Mouse (Mus musculus) embryonic stem cell, embryonic (primary cell): ENCODE data around the gene Oard1.

Source experiments
- CTCF ChIA-PET, 4 experiments: fragments of 300-600 bp in 2 of 4; fragments of 350-600 bp in 2 of 4; sonication (Branson Sonifier 250); formaldehyde crosslinking; loops; one replicate each; lab custom pipeline; 2022; ENCODE audit warnings: inconsistent platforms in 2 of 4; lab: Charles Lee
- POLR2A ChIA-PET, 4 experiments: fragments of 300-600 bp in 2 of 4; fragments of 350-600 bp in 2 of 4; sonication (Branson Sonifier 250); formaldehyde crosslinking; loops; one replicate each; lab custom pipeline; 2022; ENCODE audit warnings: antibody characterized with exemption in 4 of 4, inconsistent platforms in 1 of 4; lab: Charles Lee

The Oard1 gene

DNA sequence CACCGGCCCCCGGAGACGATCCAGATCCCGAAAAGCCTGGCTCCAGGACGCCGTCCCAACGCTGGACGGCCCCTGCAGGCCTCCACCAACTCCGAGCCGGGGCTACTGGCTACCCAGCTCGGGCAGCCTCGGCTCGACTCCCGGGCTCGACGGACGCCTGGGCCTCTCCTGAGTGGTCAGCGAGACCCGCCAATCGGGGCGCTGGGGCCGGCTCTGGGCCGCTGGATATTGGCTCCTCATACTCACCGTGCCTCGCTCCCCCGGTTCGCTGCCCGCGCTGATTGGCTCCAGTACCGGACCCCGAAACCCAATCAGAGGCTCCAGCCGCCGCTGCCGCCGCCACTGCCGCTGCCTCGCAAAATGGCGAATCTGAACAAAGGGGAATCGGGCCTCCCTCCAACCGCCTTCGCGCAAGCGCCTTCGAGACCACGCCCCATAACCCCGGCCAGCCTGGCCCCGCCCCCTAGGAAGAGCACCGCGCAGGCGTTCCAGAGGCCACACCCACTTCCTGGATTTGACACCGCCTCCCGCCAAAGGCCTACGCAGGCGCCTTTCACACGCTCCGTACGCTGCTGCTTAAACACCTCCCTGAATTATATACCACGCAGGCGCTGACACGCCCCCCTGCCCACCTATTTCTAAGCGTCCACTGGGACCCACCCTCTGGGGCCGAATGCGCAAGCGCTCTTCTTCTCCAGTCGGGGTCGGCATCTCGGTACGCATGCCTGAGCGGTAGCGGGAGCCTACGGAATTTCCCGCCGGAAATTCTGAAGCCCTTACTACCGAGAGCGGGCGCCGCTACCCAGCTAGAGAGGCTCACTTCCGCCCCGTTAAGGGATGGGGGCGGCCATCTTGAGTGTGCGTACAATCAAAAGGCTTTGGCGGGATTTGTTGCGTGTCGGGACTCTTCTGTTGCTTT, at the start of gene Oard1, which contains the start of gene Nfya:
TSS of gene Oard1 (plus strand) at position 635 of the 919 bp plus-strand sequence.
TSS of gene Nfya (minus strand) at position 527 of the 919 bp plus-strand sequence.
- CTCF ChIA-PET = interaction anchor here in 2 of 4 experiments (1.0 to 1.5 kb wide), 4 partner anchors 24 to 309 kb away, joined by 4 to 6 read pairs (median 4); no protein-coding TSS in a partner anchor
- POLR2A ChIA-PET = interaction anchor here in 3 of 4 experiments (0.5 to 5.7 kb wide), 35 partner anchors 9 to 814 kb away, joined by 3 to 45 read pairs (median 4); partner anchors contain the start of gene Apobec2 (in 1 of the 3)

DNA sequence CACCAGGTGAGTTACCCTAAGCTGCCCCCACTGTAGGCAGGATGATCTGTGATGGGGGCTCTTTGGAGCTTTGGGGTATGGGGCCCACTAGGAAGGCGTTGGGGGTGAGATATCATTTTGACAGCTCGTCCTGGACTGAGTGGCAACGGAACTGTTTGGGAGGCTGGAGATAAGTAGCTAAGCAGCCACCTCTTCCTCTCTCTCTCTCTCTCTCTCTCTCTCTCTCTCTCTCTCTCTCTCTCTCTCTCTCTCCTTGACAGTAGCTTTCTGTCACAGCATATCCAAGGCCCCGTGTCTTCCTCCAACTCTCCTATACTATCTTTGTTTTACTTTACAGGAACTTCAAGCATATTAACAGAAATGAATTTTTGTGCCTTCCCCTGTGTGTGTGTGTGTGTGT, 49.4 kb upstream of the Oard1 start:
- CTCF ChIA-PET = interaction anchor here (0.5 to 1.6 kb wide), 4 partner anchors 243 to 552 kb away, joined by 3 to 8 read pairs (median 4); no protein-coding TSS in a partner anchor
- POLR2A ChIA-PET = interaction anchor here in 2 of 4 experiments (0.7 to 1.3 kb wide), 2 partner anchors 10 to 66 kb away, joined by 3 read pairs; no protein-coding TSS in a partner anchor

DNA sequence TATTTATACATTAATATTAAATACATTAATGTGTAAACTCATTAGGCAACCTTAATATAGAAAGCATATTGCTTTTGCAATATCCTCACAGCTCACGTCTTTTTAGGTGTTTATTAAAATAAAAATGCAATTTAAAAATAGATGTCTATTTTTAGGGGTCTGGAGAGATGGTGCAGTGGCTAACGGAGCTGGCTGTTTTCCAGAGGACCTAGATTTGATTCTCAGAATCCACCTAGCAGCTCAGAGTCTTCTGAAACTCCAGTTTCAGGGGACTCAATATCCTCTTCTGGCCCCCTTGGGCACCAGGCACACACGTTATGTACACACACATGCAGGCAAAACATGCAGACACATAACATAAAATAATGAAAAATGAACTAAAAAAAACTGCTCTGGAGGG, 47.5 kb upstream of the Oard1 start:
- ChIA-PET CTCF (no interaction called here), POLR2A (no interaction called here)

DNA sequence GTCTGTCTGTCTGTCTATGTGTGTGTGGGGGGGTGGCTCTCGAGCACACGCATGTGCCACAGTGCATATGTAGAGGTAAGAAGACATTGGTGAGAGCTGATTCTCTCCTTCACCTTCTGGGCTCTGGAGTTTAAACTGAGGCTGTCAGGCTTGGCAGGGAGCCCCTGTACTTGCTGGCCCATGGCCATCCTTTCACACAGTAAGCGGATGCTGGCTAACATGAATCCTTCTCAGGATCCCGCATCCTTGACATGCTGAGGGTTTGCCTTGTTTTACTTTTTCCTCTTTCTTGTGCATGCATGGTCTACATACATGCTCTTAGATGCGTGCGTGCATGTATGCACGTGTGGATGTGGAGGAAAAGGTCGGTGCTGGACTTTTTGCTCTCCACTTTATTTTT, 46.8 kb upstream of the Oard1 start:
- POLR2A ChIA-PET = interaction anchor here in 1 of 4 experiments (0.6 kb wide), 1 partner anchor 635 kb away, joined by 3 read pairs; no protein-coding TSS in a partner anchor

DNA sequence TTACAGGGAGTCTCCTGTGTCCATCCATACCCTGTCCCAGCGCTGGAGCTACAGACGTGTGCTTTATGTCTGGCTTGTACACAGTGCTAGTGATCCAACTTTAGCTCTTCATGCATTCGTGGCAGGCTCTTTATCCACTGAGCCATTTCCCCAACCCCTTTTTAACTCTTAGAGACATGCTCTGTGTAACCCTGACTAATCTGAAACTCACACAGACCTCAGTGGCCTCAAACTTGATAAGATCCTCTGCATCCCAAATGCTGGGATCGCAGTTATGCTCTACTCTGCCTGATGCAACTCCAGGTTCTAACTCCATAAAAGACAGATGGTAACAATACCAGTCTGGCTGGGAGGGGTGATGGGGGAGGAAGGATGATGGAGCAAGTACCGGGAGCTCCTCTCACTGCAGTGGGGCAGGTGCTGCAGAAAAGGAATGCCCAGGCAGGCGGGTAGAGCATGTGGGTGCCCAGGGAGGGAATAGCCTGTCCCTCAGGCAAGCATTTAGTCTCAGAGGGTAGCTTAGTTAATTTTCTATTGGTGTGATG, 46.3 kb upstream of the Oard1 start:
- ChIA-PET CTCF (no interaction called here), POLR2A (interaction anchor here in 2 of 4 experiments (0.6 to 0.7 kb wide), 2 partner anchors 98 to 635 kb away, joined by 3 to 5 read pairs; no protein-coding TSS in a partner anchor)

More for the DNA sequence above, 46.8 kb upstream of the Oard1 start:
- CTCF ChIA-PET = no interaction called here

DNA sequence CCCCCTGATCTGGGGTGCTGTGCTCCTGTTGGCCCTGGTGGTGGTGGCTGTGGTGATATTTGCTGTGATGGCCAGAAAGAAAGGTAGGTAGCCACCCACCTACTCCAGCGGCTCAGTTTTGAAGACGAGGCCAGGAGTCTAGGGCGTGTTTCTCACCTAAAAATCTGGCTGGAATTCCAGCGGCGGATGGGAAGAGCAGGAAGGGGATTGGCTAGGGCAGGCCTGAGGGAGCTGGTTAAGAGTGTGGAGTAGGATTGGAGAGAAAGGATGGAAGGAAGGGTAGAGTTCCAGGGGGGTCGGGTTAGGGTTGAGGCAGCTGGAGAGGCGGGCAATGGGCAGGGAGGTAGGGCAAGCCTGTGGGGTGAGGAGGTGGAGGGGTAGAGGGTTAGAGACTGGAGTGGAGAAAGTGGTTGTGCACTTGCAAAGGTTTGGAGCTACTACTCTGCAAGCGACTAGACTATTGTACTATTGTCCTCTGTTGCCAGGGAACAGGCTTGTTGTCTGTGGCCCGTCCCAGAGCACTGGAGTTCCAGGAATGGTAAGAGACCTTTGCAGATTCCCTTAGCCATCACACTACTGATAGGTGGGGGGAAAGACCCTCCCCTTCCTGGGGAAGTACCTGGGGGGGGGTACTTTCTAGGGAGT, 44.2 kb upstream of the Oard1 start:
- POLR2A ChIA-PET = interaction anchor here in 3 of 4 experiments (0.5 to 1.3 kb wide), 5 partner anchors 10 to 59 kb away, joined by 3 to 6 read pairs (median 4); no protein-coding TSS in a partner anchor
- CTCF ChIA-PET = interaction anchor here in 2 of 4 experiments (0.5 to 1.6 kb wide), 3 partner anchors 194 to 264 kb away, joined by 3 to 4 read pairs (median 3); no protein-coding TSS in a partner anchor

DNA sequence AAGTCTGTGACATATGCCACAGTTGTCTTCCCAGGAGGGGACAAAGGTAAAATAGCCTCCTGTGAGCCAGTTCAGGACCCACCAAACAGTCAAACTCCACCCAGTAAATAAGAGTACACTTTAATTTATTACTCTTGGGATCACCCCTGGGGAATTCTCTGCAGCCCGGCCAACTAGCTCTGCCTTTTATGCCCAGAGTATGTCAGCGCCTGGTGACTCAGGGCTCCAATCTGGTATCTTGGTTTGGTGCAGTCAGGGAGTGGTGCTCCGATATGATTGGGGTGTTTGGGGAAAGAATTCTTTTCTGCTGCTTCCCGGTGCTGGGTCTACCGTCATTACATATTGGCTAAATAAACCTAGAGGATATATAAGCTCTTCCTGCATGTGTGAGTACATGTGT, 43.0 kb upstream of the Oard1 start:
- ChIA-PET POLR2A (no interaction called here), CTCF (interaction anchor here in 1 of 4 experiments (0.6 kb wide), 1 partner anchor 255 kb away, joined by 8 read pairs; no protein-coding TSS in a partner anchor)

DNA sequence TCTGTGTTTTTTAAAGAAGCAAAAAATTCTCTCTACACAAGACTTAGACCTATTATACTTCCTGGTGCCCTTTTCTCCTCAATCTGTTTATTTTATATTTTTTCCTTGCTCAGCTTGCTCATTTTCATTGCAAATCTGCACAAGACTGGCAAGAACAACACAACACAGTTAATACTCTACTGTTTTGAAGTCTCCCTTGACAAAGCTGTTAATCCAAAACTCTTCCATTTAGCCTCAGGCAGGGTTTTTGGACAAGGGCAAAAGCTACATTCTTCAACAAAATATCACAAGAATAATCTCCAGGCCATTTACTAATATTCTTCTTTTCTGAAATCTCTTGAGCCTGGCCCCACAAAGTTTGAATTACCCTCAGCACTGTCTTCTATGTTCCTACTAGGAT, 38.2 kb upstream of the Oard1 start:
- CTCF ChIA-PET = no interaction called here
- POLR2A ChIA-PET = interaction anchor here in 1 of 4 experiments (1.7 kb wide), 1 partner anchor 21 kb away, joined by 4 read pairs; no protein-coding TSS in a partner anchor

DNA sequence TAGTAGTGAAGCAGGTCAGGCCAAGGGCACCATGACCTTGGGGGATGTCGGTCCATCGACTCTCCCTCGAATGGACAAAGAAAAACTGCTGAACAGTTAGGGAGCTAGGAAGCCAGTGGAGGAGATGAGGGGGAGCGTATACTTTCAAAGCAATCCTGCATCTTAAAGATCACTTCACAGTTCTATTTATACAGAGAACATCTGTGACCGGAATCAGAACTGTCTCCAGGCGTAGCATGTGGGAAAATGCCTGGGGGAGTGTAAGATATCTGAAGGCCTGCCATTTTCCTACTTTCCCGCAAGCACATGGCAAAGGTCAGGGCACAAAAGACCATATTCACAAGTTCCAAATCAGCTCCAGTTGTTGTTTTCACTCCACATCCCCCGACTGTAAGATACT, 36.8 kb upstream of the Oard1 start:
- CTCF ChIA-PET = no interaction called here
- POLR2A ChIA-PET = interaction anchor here in 1 of 4 experiments (0.6 to 1.7 kb wide), 2 partner anchors 19 to 143 kb away, joined by 3 to 4 read pairs; no protein-coding TSS in a partner anchor

DNA sequence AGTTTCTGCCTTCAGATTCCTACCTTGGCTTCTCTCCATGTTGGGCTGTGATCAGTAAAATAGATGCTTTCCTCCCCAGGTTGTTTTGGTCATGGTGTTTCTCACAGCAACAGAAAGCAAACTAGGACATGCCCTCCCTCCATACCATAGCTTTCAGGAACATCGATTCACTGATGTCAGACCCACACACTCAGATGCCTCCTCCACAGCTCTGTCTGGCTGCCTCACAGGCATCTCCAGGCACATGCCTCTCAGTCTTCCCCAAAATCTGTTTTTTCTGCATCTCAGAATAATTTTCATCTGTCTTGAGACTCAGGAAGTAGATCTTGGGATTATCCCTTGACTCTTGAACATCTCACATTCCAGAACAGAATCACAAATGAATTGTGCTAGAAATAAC, 33.7 kb upstream of the Oard1 start:
- ChIA-PET POLR2A (no interaction called here), CTCF (no interaction called here)

DNA sequence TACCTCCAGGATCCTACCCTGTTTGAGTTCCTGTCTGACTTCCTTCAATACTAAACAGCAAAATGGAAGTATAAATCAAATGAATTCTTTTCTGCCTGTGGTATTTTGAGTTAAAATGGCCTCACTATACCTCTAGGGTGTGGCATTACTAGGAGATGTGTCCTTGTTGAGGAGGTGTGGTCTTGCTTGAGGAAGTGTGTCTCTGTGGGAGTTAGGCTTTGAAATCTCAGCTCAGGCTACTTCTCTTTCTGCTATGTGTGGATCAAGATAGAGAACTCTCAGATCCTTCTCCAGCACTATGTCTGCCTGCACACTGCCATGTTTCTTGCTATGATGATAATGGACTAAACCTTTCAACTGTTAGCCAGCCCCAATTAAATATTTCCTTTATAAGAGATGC, 30.8 kb upstream of the Oard1 start:
- ChIA-PET POLR2A (no interaction called here), CTCF (interaction anchor here in 1 of 4 experiments (1.0 kb wide), 1 partner anchor 88 kb away, joined by 3 read pairs; no protein-coding TSS in a partner anchor)

DNA sequence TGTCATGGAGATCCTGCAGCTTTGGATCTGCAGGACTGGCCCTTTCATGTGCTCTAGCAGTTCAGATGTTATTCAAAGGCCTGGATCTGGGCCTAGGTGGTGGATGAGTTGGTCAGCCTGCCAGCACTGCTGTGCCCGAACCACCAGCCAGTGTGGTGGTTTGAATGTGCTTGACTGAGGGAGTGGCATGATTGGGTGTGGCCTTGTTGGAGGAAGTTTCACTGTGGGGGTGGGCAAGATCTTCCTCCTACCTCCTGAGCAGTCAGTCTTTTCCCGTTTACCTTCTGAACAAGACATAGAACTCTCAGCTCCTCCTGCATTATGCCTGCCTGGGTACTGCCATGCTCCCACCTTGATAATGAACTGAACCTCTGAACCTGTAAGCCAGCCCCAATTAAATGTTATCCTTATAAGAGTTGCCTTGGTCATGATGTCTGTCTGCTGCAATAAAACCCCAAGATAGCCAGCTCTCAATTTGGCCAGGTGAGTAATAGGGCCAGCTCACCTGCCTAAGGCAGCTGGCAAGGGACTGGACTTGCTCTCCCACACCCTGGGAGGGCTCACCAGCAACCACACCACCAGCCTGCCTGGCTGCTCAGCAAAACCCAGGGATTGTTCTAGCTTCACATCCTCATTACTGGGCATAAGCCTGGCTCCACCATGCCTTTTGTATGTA, 23.9 kb upstream of the Oard1 start:
- ChIA-PET POLR2A (interaction anchor here in 1 of 4 experiments (1.0 kb wide), 1 partner anchor 57 kb away, joined by 4 read pairs; no protein-coding TSS in a partner anchor), CTCF (no interaction called here)

DNA sequence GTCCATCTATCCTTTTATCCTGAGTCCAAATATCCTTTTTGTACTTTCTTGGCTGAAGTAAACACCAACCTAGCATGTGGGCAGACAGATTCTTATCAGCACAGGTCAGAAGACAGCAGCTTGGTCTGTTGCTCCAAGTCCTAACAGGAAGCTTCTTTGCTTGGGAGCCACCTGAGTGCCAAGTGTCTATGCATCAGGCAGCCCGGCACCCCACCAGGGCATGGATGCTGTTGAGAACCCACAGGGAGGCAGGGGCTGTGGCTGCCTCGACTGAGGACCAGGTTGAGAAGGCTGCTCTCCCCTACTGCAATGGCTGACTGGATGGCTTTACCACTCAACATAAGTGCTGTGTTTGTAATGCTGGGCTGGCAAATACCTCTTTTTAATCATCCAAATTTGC, 21.1 kb upstream of the Oard1 start:
- CTCF ChIA-PET = interaction anchor here in 1 of 4 experiments (0.5 kb wide), 1 partner anchor 257 kb away, joined by 4 read pairs; no protein-coding TSS in a partner anchor
- POLR2A ChIA-PET = interaction anchor here in 1 of 4 experiments (1.1 kb wide), 1 partner anchor 20 kb away, joined by 3 read pairs; no protein-coding TSS in a partner anchor

DNA sequence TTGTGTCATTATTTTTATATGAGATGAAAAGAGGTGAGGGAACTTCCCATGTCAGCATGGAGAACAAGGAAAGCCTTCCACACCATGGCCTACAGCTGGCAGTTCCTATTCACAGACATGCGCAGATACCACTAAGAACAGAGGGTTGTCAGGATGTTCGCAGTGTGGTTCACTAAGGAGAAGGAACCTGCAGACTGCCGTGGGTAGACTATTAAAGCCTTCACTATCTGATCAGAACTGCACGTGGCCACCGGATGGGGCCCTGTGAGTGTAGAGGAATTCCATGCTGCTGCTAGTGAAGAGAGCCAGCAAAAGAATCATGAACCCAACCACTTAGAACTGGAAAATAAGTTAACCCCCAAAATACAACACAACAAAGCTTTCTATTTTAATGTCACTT, 20.4 kb upstream of the Oard1 start:
- POLR2A ChIA-PET = no interaction called here
- CTCF ChIA-PET = no interaction called here

DNA sequence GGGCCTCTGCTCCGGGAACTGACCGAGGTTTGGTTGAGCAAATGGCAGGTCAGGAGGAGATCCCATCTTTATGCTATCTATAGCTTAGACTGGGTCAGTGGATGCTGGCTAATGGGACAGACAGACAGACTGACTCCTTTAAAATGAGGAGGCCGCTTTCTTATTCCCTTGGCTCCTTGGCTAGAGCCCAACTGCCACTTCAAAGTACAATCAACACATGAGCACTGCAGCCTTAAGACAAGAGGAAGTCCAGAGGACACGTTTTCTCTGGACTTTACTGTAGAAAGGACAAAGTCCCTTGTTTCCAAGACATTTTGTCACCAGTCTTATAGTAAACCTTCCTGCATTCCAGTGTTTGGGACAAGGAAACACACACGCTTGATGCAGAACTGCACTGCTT, 18.4 kb upstream of the Oard1 start:
- ChIA-PET CTCF (interaction anchor here in 2 of 4 experiments (0.8 to 0.9 kb wide), 2 partner anchors 13 to 359 kb away, joined by 3 to 4 read pairs; no protein-coding TSS in a partner anchor), POLR2A (interaction anchor here in 2 of 4 experiments (1.0 to 1.5 kb wide), 4 partner anchors 17 to 46 kb away, joined by 3 to 4 read pairs (median 4); partner anchors contain the start of genes Nfya (in 1 of the 2) and Oard1 (in 1 of the 2))

DNA sequence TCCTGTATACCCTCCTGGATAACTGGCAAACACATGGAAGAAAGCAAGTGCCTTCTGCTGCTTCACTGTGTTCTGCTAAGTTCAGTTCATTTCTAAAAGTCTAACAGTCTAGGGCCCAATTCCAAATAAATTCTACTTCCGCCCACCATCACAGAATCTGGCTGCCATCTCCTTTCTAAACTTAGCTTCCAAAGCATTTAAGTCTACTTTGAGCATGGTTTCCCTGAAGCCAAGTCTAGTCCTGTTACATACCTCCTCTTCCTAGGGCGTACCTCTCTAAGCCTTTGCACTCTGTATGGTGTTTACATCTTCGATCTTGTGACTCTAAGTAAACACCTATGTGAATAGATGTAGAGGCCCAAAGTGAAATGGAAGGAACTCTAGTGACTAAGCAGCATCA, 17.2 kb upstream of the Oard1 start:
- CTCF ChIA-PET = no interaction called here
- POLR2A ChIA-PET = interaction anchor here in 2 of 4 experiments (0.6 to 1.5 kb wide), 2 partner anchors 9 to 20 kb away, joined by 4 read pairs; no protein-coding TSS in a partner anchor

DNA sequence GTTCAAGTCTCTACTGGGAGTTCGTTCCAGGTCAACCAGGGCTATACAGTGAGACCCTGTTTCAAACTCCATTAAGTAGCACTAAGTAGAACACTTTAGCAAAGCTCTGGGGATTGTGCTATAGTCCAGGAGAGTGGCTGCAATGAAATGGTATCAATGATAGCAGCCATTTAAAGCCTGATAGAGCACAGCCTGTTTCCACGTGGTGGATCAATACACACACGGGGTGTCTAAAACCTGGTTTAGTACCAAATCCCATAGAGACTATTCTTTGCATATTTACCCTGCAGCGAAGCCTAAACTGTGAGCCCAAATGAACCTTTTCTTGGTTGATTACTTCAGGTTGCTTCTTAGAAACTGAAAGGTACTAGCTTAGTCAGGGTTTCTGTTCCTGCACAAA, 8.1 kb upstream of the Oard1 start:
- POLR2A ChIA-PET = interaction anchor here in 1 of 4 experiments (1.1 kb wide), 1 partner anchor 9 kb away, joined by 3 read pairs; no protein-coding TSS in a partner anchor
- CTCF ChIA-PET = no interaction called here
